Mouse (Mus musculus) liver, embryonic 16.5 days (tissue): ENCODE results near the gene Dcpp3. TPM values are rescaled to one million over a fixed set of nuclear protein-coding genes. Genes with fewer than 3 reads are reported as not detected.
"Not testable (repeated sequence)": the region's sequence is repeated elsewhere in the genome, so short reads cannot be mapped to it uniquely, and the experiment has no call there.

ENCODE experiments used
- ATAC-seq: fragments of 200-750 bp; cut with Nextera tagmentation; 2 replicates; pipeline ENCODE4 v1.8.0; 2017; ENCODE audit warnings: low read depth, mild to moderate bottlenecking, moderate number of reproducible peaks, moderate library complexity
- H3K27ac ChIP-seq: fragments of 300-500 bp; sonication (generic); 2 replicates; pipeline ENCODE4 v1.5.1; 2014; ENCODE audit warnings: mild to moderate bottlenecking, low read length
- H3K27me3 ChIP-seq: fragments of 300-500 bp; sonication (generic); 2 replicates; pipeline ENCODE4 v1.6.1; 2014; ENCODE audit warnings: low read depth, low read length, mixed read lengths; ENCODE audit not compliant: control insufficient read depth, insufficient read depth
- H3K36me3 ChIP-seq: fragments of 300-500 bp; sonication (generic); 2 replicates; pipeline ENCODE4 v1.6.1; 2014; ENCODE audit warnings: mild to moderate bottlenecking; ENCODE audit not compliant: control insufficient read depth, insufficient read depth
- H3K4me1 ChIP-seq: fragments of 300-500 bp; sonication (generic); 2 replicates; pipeline ENCODE4 v1.6.1; 2014; ENCODE audit warnings: low read depth, low read length, mixed read lengths; ENCODE audit not compliant: control insufficient read depth
- H3K4me2 ChIP-seq: fragments of 300-500 bp; sonication (generic); 2 replicates; pipeline ENCODE4 v1.6.1; 2014; ENCODE audit warnings: low read depth, low read length, mixed read lengths
- H3K4me3 ChIP-seq: fragments of 300-500 bp; sonication (generic); 2 replicates; pipeline ENCODE4 v1.5.1; 2014; ENCODE audit warnings: low read depth, mild to moderate bottlenecking, low read length
- H3K9ac ChIP-seq: fragments of 300-500 bp; sonication (generic); 2 replicates; pipeline ENCODE4 v1.6.1; 2014; ENCODE audit warnings: low read depth, low read length
- H3K9me3 ChIP-seq: fragments of 300-500 bp; sonication (generic); replicated peaks from 2 replicates; pipeline ENCODE4 v1.6.1; 2016; ENCODE audit warnings: low read length; ENCODE audit not compliant: control insufficient read depth
- whole genome bisulfite sequencing: fragments of 180-500 bp; shearing (Covaris S2); extraction: QIAGEN DNeasy Blood & Tissue Kit; methylation state at CpG from one replicate; pipeline ENCODE4 v1.1.7; 2014; ENCODE audit not compliant: insufficient replicate concordance; 5-methylcytosine and 5-hydroxymethylcytosine counted together
- polyA plus RNA-seq: library from polyadenylated mRNA; unstranded; fragments of >200 nt; fragmentation: Nextera tagmentation; extraction: Ambion mirVana; gene quantifications from 2 replicates; pipeline ENCODE4 v1.2.1, GENCODE M21; 2015

Dcpp3 gene
- polyA plus RNA-seq, 1 experiment from 2014 or later, result not detected

GRCm38 (mm10) chr17:23931157-23931556, 13.9 kb downstream of the Dcpp3 start:
- no peak for ATAC-seq
- no peak overlapping the region for H3K4me3 ChIP-seq
- no peak overlapping the region for H3K4me2 ChIP-seq
- no peak overlapping the region for H3K27ac ChIP-seq
- H3K9me3 ChIP-seq, result no peaks in the 10 kb centered on the region
- no peak overlapping the region for H3K9ac ChIP-seq
- H3K27me3 ChIP-seq, result no peaks in the 10 kb centered on the region
- 23% methylated on average over 5 of the region's 5 CpGs for WGBS
- H3K36me3 ChIP-seq, result no peaks in the 10 kb centered on the region
- H3K4me1 ChIP-seq, result no peaks in the 10 kb centered on the region

- no peak within 1 kb of the TSS for H3K9ac ChIP-seq
- H3K27ac ChIP-seq, result no peak within 1 kb of the TSS
- H3K4me3 ChIP-seq, result no peak within 1 kb of the TSS
- no peaks in the 10 kb centered on the region for H3K9me3 ChIP-seq
- H3K27me3 ChIP-seq, result no peaks in the 10 kb centered on the region; the same call in 1 of the 2 replicates
- H3K36me3 ChIP-seq, result no peaks in the 10 kb centered on the region
- no peaks in the 10 kb centered on the region for H3K4me1 ChIP-seq
- H3K4me2 ChIP-seq, result no peak within 1 kb of the TSS
- ATAC-seq, result no peak
Measured at GRCm38 (mm10) chr17:23941372-23941771, 24.1 kb downstream of the Dcpp3 start, which contains the start of gene Sbp. Gene Sbp, plus strand, starts transcription at chr17:23941672.

DNA sequence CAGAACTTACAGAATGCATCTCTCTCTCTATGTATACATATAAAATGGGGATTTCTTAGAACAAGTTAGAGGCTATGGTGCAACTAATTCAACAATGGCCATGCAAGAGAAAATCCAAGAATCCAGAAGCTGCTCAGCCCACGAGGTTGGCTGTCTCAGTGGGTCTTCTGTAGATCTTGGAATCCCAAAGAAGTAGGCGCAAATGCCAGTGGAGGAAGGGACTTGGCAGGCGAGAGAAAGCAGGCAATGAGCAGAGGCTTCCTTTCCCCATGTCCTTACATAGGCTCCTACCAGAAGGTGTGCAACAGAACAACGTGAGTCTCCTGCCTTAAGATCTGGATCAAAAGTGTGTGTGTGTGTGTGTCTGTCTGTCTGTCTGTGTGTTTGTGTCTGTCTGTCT, 30.2 kb downstream of the Dcpp3 start:
- H3K27me3 ChIP-seq, H3K9me3 ChIP-seq, ATAC-seq, H3K4me3 ChIP-seq, H3K4me2 ChIP-seq, H3K27ac ChIP-seq, H3K9ac ChIP-seq, H3K36me3 ChIP-seq, H3K4me1 ChIP-seq: not testable (repeated sequence)
- 57% methylated on average over 4 of the region's 4 CpGs for WGBS

- no peaks in the 10 kb centered on the region for H3K9me3 ChIP-seq
- H3K27ac ChIP-seq, result no peak overlapping the region
- ATAC-seq, result no peak
- H3K9ac ChIP-seq, result no peak overlapping the region
- no peak overlapping the region for H3K4me2 ChIP-seq
- no peaks in the 10 kb centered on the region for H3K36me3 ChIP-seq
- no peak overlapping the region for H3K4me3 ChIP-seq
- H3K27me3 ChIP-seq, result no peaks in the 10 kb centered on the region
- no peaks in the 10 kb centered on the region for H3K4me1 ChIP-seq
- WGBS, result 50% methylated on average over 2 of the region's 2 CpGs
Measured at GRCm38 (mm10) chr17:23949068-23949467, 31.8 kb downstream of the Dcpp3 start.

- not testable (repeated sequence) for H3K27ac ChIP-seq, H3K9ac ChIP-seq, H3K9me3 ChIP-seq, H3K4me1 ChIP-seq, H3K36me3 ChIP-seq, ATAC-seq, H3K27me3 ChIP-seq, H3K4me3 ChIP-seq, H3K4me2 ChIP-seq
- 40% methylated on average over 4 of the region's 4 CpGs for WGBS
Measured at GRCm38 (mm10) chr17:23950828-23951227, 33.6 kb downstream of the Dcpp3 start.

GRCm38 (mm10) chr17:23955174-23955573, 37.9 kb downstream of the Dcpp3 start, which contains the start of gene Sbpl:
Gene Sbpl, minus strand, starts transcription at chr17:23955274.
- Histone ChIP-seq H3K9me3 (no peaks in the 10 kb centered on the region), H3K36me3 (no peaks in the 10 kb centered on the region), H3K4me1 (no peaks in the 10 kb centered on the region), H3K4me2 (no peak within 1 kb of the TSS), H3K9ac (no peak within 1 kb of the TSS), H3K27ac (no peak within 1 kb of the TSS), H3K4me3 (no peak within 1 kb of the TSS), H3K27me3 (no peaks in the 10 kb centered on the region)
- no peak for ATAC-seq
- WGBS, result 63% methylated on average over 5 of the region's 5 CpGs

DNA sequence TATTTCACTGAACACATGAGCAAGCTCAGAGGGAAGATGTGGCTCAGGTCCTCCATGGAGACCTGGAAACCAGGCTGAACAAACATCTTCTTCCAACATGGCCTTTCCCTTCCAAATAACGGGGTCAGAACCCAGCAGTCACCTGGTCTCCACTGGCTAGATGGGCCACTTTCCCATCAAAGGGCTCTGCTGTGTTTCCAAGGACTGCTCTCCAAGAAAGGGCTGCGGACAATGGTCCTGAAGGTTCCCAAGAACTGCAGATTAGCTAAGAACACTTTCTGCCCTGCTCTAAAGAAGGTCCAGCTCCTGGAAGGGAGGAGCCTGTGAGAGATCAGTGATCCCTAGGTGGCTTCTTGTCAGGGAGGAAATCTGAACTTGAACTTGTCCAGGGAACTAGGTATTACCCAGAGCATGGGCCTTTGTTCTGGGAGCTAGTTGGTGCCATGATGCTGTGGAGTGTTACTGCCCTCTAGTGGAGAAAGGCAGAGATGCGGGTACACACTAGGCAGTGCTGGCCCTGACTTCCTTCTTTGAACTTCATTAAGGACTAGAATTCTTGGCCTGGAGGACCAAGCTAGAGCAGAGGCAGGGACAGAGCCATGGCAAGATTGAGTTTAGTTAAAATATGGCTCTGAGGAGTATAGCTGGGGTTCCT, 43.0 kb downstream of the Dcpp3 start:
- Histone ChIP-seq H3K4me3 (no peak overlapping the region), H3K4me2 (no peak overlapping the region), H3K27me3 (no peaks in the 10 kb centered on the region), H3K36me3 (no peaks in the 10 kb centered on the region), H3K27ac (no peak overlapping the region), H3K4me1 (no peaks in the 10 kb centered on the region), H3K9ac (no peak overlapping the region), H3K9me3 (no peaks in the 10 kb centered on the region)
- 36% methylated on average over 3 of the region's 3 CpGs for WGBS
- ATAC-seq, result no peak

DNA sequence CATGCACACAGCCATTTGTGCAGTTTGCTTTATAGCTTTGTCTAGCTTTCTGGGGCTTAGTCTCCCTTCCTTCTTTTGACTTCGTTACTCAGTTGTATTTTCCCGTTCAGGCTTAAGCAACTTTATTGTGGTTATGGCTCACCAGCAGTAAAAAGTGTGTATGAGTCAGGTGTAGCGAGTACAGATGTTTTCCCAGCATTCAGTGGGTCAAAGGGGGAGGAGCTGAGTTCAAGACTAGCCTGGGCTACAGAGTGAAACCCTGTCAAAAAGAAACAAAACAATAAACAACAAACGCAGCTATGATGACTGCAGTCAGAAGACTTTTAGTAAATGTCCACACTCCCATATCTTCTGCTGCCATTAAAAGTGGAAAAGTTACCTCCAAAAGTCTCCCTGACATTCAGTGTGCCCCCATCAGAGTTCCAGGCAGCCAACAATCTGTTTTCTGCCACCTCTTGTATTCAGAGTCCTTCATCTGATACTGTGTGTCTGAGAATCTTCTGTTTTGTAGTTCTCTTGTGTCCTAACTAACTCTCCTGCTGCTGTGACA, 44.4 kb downstream of the Dcpp3 start:
- H3K36me3 ChIP-seq, result no peaks in the 10 kb centered on the region
- H3K4me1 ChIP-seq, result no peaks in the 10 kb centered on the region
- H3K9ac ChIP-seq, result no peak overlapping the region
- H3K9me3 ChIP-seq, result no peaks in the 10 kb centered on the region
- no peak overlapping the region for H3K4me2 ChIP-seq
- H3K27me3 ChIP-seq, result no peaks in the 10 kb centered on the region
- H3K4me3 ChIP-seq, result no peak overlapping the region
- ATAC-seq, result no peak
- no peak overlapping the region for H3K27ac ChIP-seq
- WGBS, result 46% methylated on average over 4 of the region's 4 CpGs

DNA sequence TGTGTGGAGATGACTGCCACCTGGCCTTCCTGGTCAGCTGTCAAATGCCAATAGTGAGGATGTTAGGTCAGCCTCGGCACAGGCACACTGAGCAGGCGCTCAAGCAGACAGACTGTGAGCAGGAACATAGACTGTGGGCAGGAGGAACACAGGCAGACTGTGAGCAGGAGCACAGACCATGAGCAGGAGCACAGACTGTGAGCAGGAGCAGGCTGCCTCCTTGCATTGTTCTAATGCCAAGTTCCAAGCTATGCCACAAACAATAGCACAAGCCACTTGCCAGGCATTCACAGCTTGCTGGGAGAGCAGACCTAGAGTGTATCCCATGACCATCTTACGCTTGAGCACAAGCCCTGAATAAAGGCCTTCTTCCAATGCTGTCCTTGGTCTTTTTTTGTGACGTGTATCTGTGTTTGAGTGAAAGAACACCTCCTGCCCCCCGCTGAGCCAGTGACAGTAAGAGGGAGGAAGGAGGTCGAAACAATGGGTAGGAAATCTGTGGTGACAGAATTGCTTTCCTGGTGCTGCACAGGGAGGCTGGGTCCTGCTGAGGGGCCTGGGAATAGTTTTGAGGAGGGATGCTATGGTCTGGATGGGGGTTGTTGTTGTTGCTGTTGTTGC, 48.7 kb downstream of the Dcpp3 start:
- H3K27me3 ChIP-seq, result no peaks in the 10 kb centered on the region
- ATAC-seq, result no peak
- H3K36me3 ChIP-seq, result no peaks in the 10 kb centered on the region
- no peak overlapping the region for H3K9ac ChIP-seq
- H3K4me2 ChIP-seq, result no peak overlapping the region
- no peak overlapping the region for H3K27ac ChIP-seq
- H3K9me3 ChIP-seq, result no peaks in the 10 kb centered on the region
- WGBS, result 37% methylated on average over 6 of the region's 6 CpGs
- no peaks in the 10 kb centered on the region for H3K4me1 ChIP-seq
- H3K4me3 ChIP-seq, result no peak overlapping the region
